Mouse (Mus musculus) midbrain, embryonic 11.5 days (tissue): ENCODE results near the gene Serpine1. TPM values are rescaled to one million over a fixed set of nuclear protein-coding genes. Genes with fewer than 3 reads are reported as not detected.

ENCODE experiments used
- ATAC-seq: fragments of 200-750 bp; cut with Nextera tagmentation; 2 replicates; pipeline ENCODE4 v1.8.0; 2017; ENCODE audit warnings: moderate TSS enrichment, moderate library complexity; ENCODE audit not compliant: low FRiP score
- DNase-seq: peaks from one replicate; pipeline ENCODE4 v3.0.0; 2015; ENCODE audit warnings: low spot score; ENCODE audit errors: missing footprints
- H3K27ac ChIP-seq: fragments of 300-500 bp; sonication (generic); 2 replicates; pipeline ENCODE4 v1.5.1; 2014; ENCODE audit warnings: low read depth, low read length
- H3K27me3 ChIP-seq: fragments of 300-500 bp; sonication (generic); 2 replicates; pipeline ENCODE4 v1.6.1; 2014; ENCODE audit warnings: mild to moderate bottlenecking, low read length, moderate library complexity, mixed read lengths; ENCODE audit not compliant: control insufficient read depth, insufficient read depth
- H3K36me3 ChIP-seq: fragments of 300-500 bp; sonication (generic); 2 replicates; pipeline ENCODE4 v1.6.1; 2014; ENCODE audit warnings: mild to moderate bottlenecking, low read length, moderate library complexity, mixed read lengths; ENCODE audit not compliant: control insufficient read depth, insufficient read depth
- H3K4me1 ChIP-seq: fragments of 300-500 bp; sonication (generic); 2 replicates; pipeline ENCODE4 v1.6.1; 2014; ENCODE audit warnings: low read length; ENCODE audit not compliant: control insufficient read depth, insufficient read depth
- H3K4me2 ChIP-seq: fragments of 300-500 bp; sonication (generic); 2 replicates; pipeline ENCODE4 v1.6.1; 2014; ENCODE audit warnings: mild to moderate bottlenecking, moderate library complexity
- H3K4me3 ChIP-seq: fragments of 300-500 bp; sonication (generic); 2 replicates; pipeline ENCODE4 v1.5.1; 2014; ENCODE audit warnings: low read depth, low read length
- H3K9ac ChIP-seq: fragments of 300-500 bp; sonication (generic); 2 replicates; pipeline ENCODE4 v1.6.1; 2014; ENCODE audit warnings: low read length
- H3K9me3 ChIP-seq: fragments of 300-500 bp; sonication (generic); 2 replicates; pipeline ENCODE4 v1.6.1; 2016; ENCODE audit warnings: low read length; ENCODE audit not compliant: control insufficient read depth
- WGBS: fragments of 180-500 bp; shearing (Covaris S2); extraction: QIAGEN DNeasy Blood & Tissue Kit; methylation state at CpG from one replicate; pipeline ENCODE4 v1.1.7; 2014; 5-methylcytosine and 5-hydroxymethylcytosine counted together
- polyA plus RNA-seq: library from polyadenylated mRNA; unstranded; fragments of >200 nt; fragmentation: Nextera tagmentation; extraction: Ambion mirVana; gene quantifications from 2 replicates; pipeline ENCODE4 v1.2.1, GENCODE M21; 2014

Gene Serpine1
- polyA plus RNA-seq, 1 experiment from 2014 or later: not detected

GRCm38 (mm10) chr5:137051914-137052505 lies 20.1 kb downstream of the Serpine1 start:
- no peak for DNase-seq
- no peak for ATAC-seq
- no peaks in the 10 kb centered on the region for H3K36me3 ChIP-seq
- H3K27me3 ChIP-seq: no peaks in the 10 kb centered on the region
- H3K4me2 ChIP-seq: no peak overlapping the region
- no peak overlapping the region for H3K9ac ChIP-seq
- H3K4me3 ChIP-seq: no peak overlapping the region
- WGBS: 94% methylated on average over 5 of the region's 5 CpGs
- H3K4me1 ChIP-seq: no peaks in the 10 kb centered on the region
- no peaks in the 10 kb centered on the region for H3K9me3 ChIP-seq
- H3K27ac ChIP-seq: no peak overlapping the region

GRCm38 (mm10) chr5:137051125-137051524 lies 20.9 kb downstream of the Serpine1 start:
- H3K36me3 ChIP-seq: no peaks in the 10 kb centered on the region
- H3K4me3 ChIP-seq: no peak overlapping the region
- WGBS: 64% methylated on average over 6 of the region's 6 CpGs
- H3K27me3 ChIP-seq: no peaks in the 10 kb centered on the region
- H3K9ac ChIP-seq: no peak overlapping the region
- peaks cover 3% of the 10 kb centered on the region; the same call in 1 of the 2 replicates for H3K4me1 ChIP-seq
- no peak overlapping the region for H3K4me2 ChIP-seq
- H3K9me3 ChIP-seq: no peaks in the 10 kb centered on the region
- no peak overlapping the region for H3K27ac ChIP-seq
- ATAC-seq (no peak), DNase-seq (no peak)

DNA sequence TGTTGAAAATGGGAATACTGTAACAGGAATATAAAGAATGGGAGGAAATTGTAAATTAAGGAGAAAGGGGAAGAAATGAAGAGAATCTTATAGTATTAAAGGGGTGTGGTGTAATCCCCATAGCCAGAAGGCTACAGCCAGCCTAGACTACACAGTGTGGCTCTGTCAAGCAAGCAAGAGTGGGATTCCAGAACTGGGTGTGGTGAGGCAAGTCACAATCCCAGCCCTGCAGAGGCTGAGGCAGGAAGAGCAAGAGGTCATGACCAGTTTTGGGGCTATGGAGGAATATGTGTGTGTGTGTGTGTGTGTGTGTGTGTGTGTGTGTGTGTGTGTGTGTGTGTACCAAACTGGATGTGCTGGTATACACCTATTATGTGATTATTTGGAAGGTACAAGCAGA lies 25.1 kb downstream of the Serpine1 start:
- no peaks in the 10 kb centered on the region for H3K36me3 ChIP-seq
- H3K9me3 ChIP-seq: no peaks in the 10 kb centered on the region
- no peak for ATAC-seq
- peaks cover 7% of the 10 kb centered on the region for H3K4me1 ChIP-seq
- H3K27me3 ChIP-seq: no peaks in the 10 kb centered on the region
- H3K9ac ChIP-seq: no peak overlapping the region
- H3K4me2 ChIP-seq: no peak overlapping the region
- H3K4me3 ChIP-seq: no peak overlapping the region
- H3K27ac ChIP-seq: no peak overlapping the region
- DNase-seq: no peak

- H3K36me3 ChIP-seq: no peaks in the 10 kb centered on the region
- no peaks in the 10 kb centered on the region for H3K9me3 ChIP-seq
- H3K9ac ChIP-seq: peak overlapping the region; percentile 9; the same call in 1 of the 2 replicates
- DNase-seq (no peak), ATAC-seq (peak; percentile 26; the same call in 1 of the 2 replicates)
- 20% methylated on average over 5 of the region's 5 CpGs for WGBS
- peak overlapping the region; percentile 12; the same call in 1 of the 2 replicates for H3K4me2 ChIP-seq
- H3K4me3 ChIP-seq: no peak overlapping the region; the same call in 1 of the 2 replicates
- no peak overlapping the region for H3K27ac ChIP-seq
- peaks cover 7% of the 10 kb centered on the region for H3K4me1 ChIP-seq
- no peaks in the 10 kb centered on the region for H3K27me3 ChIP-seq
Measured at GRCm38 (mm10) chr5:137046324-137046718, 25.7 kb downstream of the Serpine1 start.

DNA sequence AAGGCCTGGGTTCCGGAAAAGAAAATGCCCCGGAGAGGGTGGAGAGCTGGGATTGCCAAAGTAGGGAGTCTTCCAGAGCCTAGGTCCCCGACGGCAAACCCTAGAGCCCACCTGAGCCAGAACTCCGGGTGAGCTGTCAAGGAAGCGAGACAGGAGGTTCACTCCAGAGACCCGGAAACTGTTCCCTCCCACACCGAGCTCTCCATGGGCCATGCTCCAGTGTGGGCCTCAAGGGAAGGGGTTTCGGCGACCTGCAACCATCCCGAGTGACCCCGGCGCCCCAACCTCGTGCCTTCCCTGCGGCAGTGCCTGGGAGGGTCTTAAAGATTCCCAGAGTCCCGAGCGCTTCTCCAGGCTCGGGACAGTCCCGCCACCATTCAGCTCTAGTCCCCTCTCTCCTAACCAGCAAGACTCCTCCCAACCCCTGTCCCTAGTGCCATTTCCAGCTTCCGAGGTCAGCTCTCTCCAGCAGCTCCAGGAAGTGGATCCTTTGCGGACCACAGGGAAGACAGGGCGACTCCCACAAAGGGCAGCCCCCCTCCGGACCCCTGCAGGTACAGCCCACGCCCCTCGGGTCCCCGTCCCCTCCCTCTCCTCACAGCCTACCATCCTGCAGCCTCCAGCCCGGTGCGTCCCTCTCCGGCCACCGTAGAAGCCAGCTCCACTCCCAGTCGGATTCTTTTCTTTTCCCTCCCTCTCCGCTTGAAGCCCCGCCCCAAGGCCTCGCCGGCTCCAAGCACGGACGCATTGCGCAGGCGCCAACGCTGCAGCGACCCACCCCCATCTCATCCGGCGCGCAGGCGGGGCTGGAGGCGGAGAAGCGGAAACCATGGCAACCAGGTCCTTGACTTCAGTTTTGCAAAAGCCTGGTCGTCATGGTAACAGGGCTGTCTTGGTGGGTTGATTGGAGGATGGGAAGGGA lies 26.4 kb downstream of the Serpine1 start, which contains the start of gene Ap1s1:
TSS of gene Ap1s1 (minus strand) at position 734 of the 922 bp plus-strand sequence.
- Histone ChIP-seq H3K9me3 (no peaks in the 10 kb centered on the region), H3K4me2 (peak within 1 kb of the TSS; percentile 82), H3K9ac (peak within 1 kb of the TSS; percentile 73), H3K27ac (peak within 1 kb of the TSS; percentile 60; the same call in 1 of the 2 replicates), H3K4me3 (peak within 1 kb of the TSS; percentile 50), H3K36me3 (0 out of 2 replicates have a peak, but pooled peaks cover 2% of the 10 kb centered on the region), H3K27me3 (no peaks in the 10 kb centered on the region), H3K4me1 (peaks cover 7% of the 10 kb centered on the region)
- peak; percentile 94 for ATAC-seq
- 1% methylated on average over 47 of the region's 48 CpGs for WGBS
- peak; percentile 100 for DNase-seq

DNA sequence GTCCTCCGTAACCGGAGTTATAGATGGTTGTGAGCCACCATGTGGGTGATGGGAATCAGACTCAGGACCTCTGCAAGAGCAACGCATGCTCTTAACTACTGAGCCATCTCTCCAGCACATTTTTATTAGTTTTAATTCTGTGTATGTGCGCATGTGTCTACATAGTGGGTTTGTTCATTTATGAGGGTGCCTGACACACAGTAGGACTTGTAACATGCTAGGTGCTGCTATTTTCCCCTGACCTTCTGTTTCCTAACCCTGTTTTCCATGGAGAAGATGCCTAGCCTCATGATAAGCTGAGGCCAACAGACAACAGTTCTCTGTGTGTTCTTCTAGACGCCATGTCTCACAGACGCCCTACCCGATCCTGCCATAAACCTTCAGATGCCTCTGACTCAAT lies 28.1 kb downstream of the Serpine1 start:
- Histone ChIP-seq H3K4me3 (no peak overlapping the region), H3K9me3 (no peaks in the 10 kb centered on the region), H3K36me3 (peaks cover 5% of the 10 kb centered on the region; the same call in 1 of the 2 replicates), H3K9ac (no peak overlapping the region), H3K4me1 (peaks cover 7% of the 10 kb centered on the region), H3K4me2 (no peak overlapping the region), H3K27ac (no peak overlapping the region), H3K27me3 (no peaks in the 10 kb centered on the region)
- WGBS: 94% methylated on average over 7 of the region's 7 CpGs
- ATAC-seq: no peak
- no peak for DNase-seq

DNA sequence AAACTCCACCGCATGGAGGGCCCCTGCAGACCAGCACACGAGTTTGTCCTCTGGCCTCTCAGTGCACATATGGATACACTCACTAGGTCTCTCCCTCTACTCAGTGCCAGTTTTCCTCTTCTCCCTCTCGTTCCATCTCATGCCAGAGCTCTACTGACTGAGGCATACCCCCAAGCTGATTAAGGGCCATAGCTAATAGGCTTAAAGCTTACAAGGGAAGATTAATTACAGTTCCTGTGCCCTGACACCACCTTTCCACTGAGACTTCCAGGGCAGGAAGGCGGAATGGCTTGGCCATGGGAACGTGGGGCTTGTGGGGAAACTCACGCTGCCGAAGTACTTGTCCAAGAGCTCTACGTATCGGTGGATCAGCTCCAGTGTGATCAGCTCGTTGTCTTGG lies 30.6 kb downstream of the Serpine1 start:
- Histone ChIP-seq H3K36me3 (peaks cover 11% of the 10 kb centered on the region), H3K9ac (no peak overlapping the region), H3K27me3 (no peaks in the 10 kb centered on the region)

DNA sequence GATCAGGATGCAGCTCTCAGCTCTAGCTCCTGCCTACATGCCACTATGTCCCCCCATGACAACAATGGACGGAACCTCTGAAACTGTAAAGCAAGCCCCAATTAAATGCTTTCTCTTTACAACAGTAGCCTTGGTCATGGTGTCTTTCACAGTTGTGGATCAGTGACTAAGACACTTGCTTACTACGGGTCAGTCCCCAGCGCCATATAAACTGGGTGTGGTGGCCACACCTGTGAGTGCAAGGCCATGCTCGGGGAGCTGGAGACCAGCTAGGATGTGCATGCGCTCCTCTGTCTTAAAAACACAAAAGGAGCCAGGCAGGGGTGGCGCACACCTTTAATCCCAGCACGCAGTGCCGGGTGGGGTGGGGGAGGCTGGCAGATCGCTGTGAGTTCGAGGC lies 32.6 kb downstream of the Serpine1 start:
- Histone ChIP-seq H3K9ac (no peak overlapping the region), H3K9me3 (no peaks in the 10 kb centered on the region), H3K27ac (no peak overlapping the region), H3K36me3 (peaks cover 11% of the 10 kb centered on the region), H3K4me1 (no peaks in the 10 kb centered on the region), H3K27me3 (no peaks in the 10 kb centered on the region), H3K4me2 (no peak overlapping the region), H3K4me3 (no peak overlapping the region)
- 90% methylated on average over 10 of the region's 10 CpGs for WGBS
- no peak for ATAC-seq
- DNase-seq: no peak

More for the DNA sequence above, 30.6 kb downstream of the Serpine1 start:
- ATAC-seq (no peak), DNase-seq (no peak)
- Histone ChIP-seq H3K4me3 (no peak overlapping the region), H3K4me1 (peaks cover 6% of the 10 kb centered on the region), H3K27ac (no peak overlapping the region), H3K9me3 (no peaks in the 10 kb centered on the region), H3K4me2 (no peak overlapping the region)
- 83% methylated on average over 10 of the region's 10 CpGs for WGBS

- Histone ChIP-seq H3K27me3 (peaks cover 14% of the 10 kb centered on the region), H3K4me3 (no peak overlapping the region), H3K4me1 (peaks cover 13% of the 10 kb centered on the region), H3K36me3 (peaks cover 11% of the 10 kb centered on the region), H3K9ac (no peak overlapping the region), H3K27ac (no peak overlapping the region), H3K4me2 (no peak overlapping the region), H3K9me3 (no peaks in the 10 kb centered on the region)
- 87% methylated on average over 13 of the region's 13 CpGs for WGBS
- ATAC-seq (no peak), DNase-seq (no peak)
Measured at GRCm38 (mm10) chr5:137036211-137036610, 35.9 kb downstream of the Serpine1 start.
